Mouse (Mus musculus): ENCODE measurements around the gene Esyt3.

GRCm38 (mm10) chr9:99306226-99306625 lies 52.1 kb downstream of the Esyt3 start:
- TF ChIP-seq POLR2A (IDR thresholded peaks at IDR 0.05; ENCODE audit: insufficient read length, low read depth) (no peak), USF1 (IDR thresholded peaks at IDR 0.05; ENCODE audit: low read depth) (no peak), CEBPB (IDR thresholded peaks at IDR 0.05; ENCODE audit: insufficient read depth, poor library complexity, severe bottlenecking) (no peak), TCF12 (IDR thresholded peaks at IDR 0.05; ENCODE audit: insufficient read depth, poor library complexity, severe bottlenecking) (no peak), MAX (IDR thresholded peaks at IDR 0.05; ENCODE audit: low read depth) (no peak), TCF3 (IDR thresholded peaks at IDR 0.05; ENCODE audit: insufficient read length, low read depth) (no peak)
